Mouse (Mus musculus) small intestine, adult 2 months (tissue): ENCODE data around the gene Cela1. TPM values are rescaled to one million over a fixed set of nuclear protein-coding genes. Genes with fewer than 3 reads are reported as not detected.
A peak's percentile ranks its signal among the peaks of the same experiment; 100 is the strongest.

Source experiments
- H3K27ac ChIP-seq: fragments of 200-500 bp; 2 replicates; pipeline ENCODE4 v1.5.1; 2012; ENCODE audit warnings: low read depth, low read length, control low read depth, inconsistent platforms; ENCODE audit not compliant: insufficient read depth
- H3K27me3 ChIP-seq: fragments of 200-500 bp; 2 replicates; pipeline ENCODE4 v1.6.1; 2012; ENCODE audit warnings: mild to moderate bottlenecking, moderate library complexity, low read length, inconsistent platforms; ENCODE audit not compliant: control insufficient read depth, insufficient read depth
- H3K36me3 ChIP-seq: fragments of 200-500 bp; 2 replicates; pipeline ENCODE4 v1.6.1; 2012; ENCODE audit warnings: mild to moderate bottlenecking, low read length, control low read depth, inconsistent platforms; ENCODE audit not compliant: control insufficient read depth, insufficient read depth
- H3K4me1 ChIP-seq: fragments of 200-500 bp; 2 replicates; pipeline ENCODE4 v1.6.1; 2012; ENCODE audit warnings: low read length, inconsistent platforms, mixed read lengths; ENCODE audit not compliant: control insufficient read depth, insufficient read depth, insufficient read length
- H3K4me3 ChIP-seq: fragments of 200-500 bp; 2 replicates; pipeline ENCODE4 v1.5.1; 2012; ENCODE audit warnings: low read depth, mild to moderate bottlenecking, control low read depth, inconsistent platforms, low read length, moderate library complexity
- CTCF ChIP-seq: fragments of 200-500 bp; IDR thresholded peaks from 2 replicates; pipeline ENCODE4 v1.5.1; 2012; ENCODE audit warnings: low read depth, mild to moderate bottlenecking, control low read depth, inconsistent platforms, low read length, moderate library complexity, mixed read lengths; ENCODE audit not compliant: insufficient replicate concordance, insufficient read length; ENCODE audit errors: extremely low read depth
- POLR2A ChIP-seq: fragments of 200-500 bp; IDR thresholded peaks from 2 replicates; pipeline ENCODE4 v1.6.1; 2012; ENCODE audit warnings: low read depth, mild to moderate bottlenecking, control low read depth, inconsistent platforms, low read length, moderate library complexity
- WGBS: fragments of 180-500 bp; shearing (Covaris S2); methylation state at CpG from one replicate; pipeline ENCODE4 v1.1.7; 2018; 5-methylcytosine and 5-hydroxymethylcytosine counted together
- polyA plus RNA-seq: library from polyadenylated mRNA; depleted of rRNA; stranded (reverse); fragments of >200 nt; gene quantifications from 2 replicates; pipeline ENCODE4 v1.2.3, GENCODE M21; 2012

Cela1 gene
- polyA plus RNA-seq, 1 experiment, result 55.9 TPM

DNA sequence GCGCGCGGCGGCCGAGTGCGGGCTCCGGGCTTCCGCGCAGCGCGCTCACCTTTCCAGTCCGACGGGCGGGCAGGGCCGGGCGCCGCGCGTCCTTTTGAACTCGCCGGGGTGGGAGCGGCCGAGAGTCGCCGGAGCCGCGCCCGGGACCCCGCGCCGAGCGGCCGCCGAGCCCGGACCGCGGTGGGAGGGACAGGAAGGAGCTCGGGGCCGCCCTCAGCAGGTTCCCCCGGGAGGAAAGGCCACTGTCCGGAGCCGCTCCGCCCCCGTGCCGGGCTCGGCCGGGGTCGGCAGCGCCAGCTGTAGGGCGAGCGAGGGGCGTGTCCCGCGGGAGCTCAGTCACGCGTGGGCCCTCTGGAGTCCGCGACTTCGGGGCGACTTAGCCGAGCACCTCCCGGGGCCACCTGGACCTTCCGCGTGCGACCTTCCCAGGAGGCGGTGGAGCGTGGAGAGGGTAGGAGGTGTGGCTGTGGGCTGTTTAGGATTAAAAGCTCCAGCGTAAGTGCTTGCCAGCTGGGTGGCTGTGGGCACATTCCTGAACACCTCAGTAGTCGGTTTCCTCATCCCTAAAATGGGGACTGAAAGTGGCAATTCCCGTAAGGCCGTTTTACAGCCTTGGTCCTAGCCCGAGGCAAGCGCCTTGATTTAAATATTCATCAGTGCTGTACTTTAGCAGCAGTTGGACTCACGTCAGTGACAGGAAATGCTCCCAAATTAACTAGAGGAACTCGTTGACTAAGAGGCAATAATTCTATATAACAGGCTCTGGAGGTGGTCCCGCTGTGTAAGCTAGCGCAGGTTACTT is 50.8 kb downstream of the Cela1 start, which contains the start of gene Smagp:
Gene Smagp, minus strand, starts transcription at position 241 of the 802 bp plus-strand sequence.
- TF ChIP-seq POLR2A, result no peak
- no peak for TF ChIP-seq CTCF
- H3K36me3 ChIP-seq, result no peaks in the 10 kb centered on the region
- H3K4me1 ChIP-seq, result peaks cover 21% of the 10 kb centered on the region
- WGBS, result under 1% methylated on average over 77 of the region's 77 CpGs
- peak within 1 kb of the TSS; percentile 89 for H3K4me3 ChIP-seq
- H3K27me3 ChIP-seq, result no peaks in the 10 kb centered on the region
- peak within 1 kb of the TSS; percentile 97 for H3K27ac ChIP-seq

- peak overlapping the region; percentile 97 for H3K27ac ChIP-seq
- WGBS, result 5% methylated on average over 38 of the region's 38 CpGs
- TF ChIP-seq POLR2A (0 out of 2 replicates have a peak, but pooled peaks have one; percentile 7), CTCF (no peak)
These were observed 51.7 kb downstream of the Cela1 start for GRCm38 (mm10) chr15:100635851-100636645.

GRCm38 (mm10) chr15:100635239-100635638 is 52.5 kb downstream of the Cela1 start:
- H3K4me3 ChIP-seq, result peak overlapping the region; percentile 89
- H3K27me3 ChIP-seq, result no peaks in the 10 kb centered on the region
- H3K36me3 ChIP-seq, result peaks cover 6% of the 10 kb centered on the region; the same call in 1 of the 2 replicates
- H3K4me1 ChIP-seq, result peaks cover 16% of the 10 kb centered on the region
- 4% methylated on average over 9 of the region's 9 CpGs for WGBS
- TF ChIP-seq POLR2A, result no peak
- no peak for TF ChIP-seq CTCF
- H3K27ac ChIP-seq, result peak overlapping the region; percentile 97

More at GRCm38 (mm10) chr15:100635851-100636645, 51.7 kb downstream of the Cela1 start:
- Histone ChIP-seq H3K27me3 (no peaks in the 10 kb centered on the region), H3K4me1 (peaks cover 18% of the 10 kb centered on the region), H3K4me3 (peak overlapping the region; percentile 89), H3K36me3 (peaks cover 4% of the 10 kb centered on the region; the same call in 1 of the 2 replicates)

GRCm38 (mm10) chr15:100633341-100633740 is 54.4 kb downstream of the Cela1 start:
- Histone ChIP-seq H3K27ac (peak overlapping the region; percentile 81), H3K4me1 (peaks cover 14% of the 10 kb centered on the region), H3K27me3 (no peaks in the 10 kb centered on the region), H3K36me3 (peaks cover 6% of the 10 kb centered on the region; the same call in 1 of the 2 replicates), H3K4me3 (peak overlapping the region; percentile 50)
- TF ChIP-seq CTCF, result no peak
- TF ChIP-seq POLR2A, result no peak
- 20% methylated on average over 10 of the region's 10 CpGs for WGBS

DNA sequence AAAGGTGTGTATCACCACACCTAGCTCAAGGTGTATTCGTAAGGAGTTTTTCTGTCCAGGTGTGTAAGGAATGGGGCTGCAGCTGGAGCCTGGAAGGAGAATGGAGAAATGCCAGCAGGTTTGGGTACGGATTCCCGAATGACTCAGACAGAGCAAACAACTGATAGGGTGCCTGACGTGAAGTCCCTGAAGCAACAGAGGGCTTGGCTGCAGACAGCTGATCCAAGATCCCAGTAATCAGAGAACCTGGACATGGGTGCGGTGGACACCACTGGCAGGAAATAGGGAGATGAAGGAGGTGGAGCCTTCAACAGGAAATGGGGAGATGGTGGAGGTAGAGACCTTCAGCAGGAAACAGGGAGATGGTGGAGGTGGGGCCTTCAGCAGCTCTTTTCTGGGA is 55.4 kb downstream of the Cela1 start:
- Histone ChIP-seq H3K27me3 (no peaks in the 10 kb centered on the region), H3K4me1 (peaks cover 23% of the 10 kb centered on the region), H3K27ac (peak overlapping the region; percentile 81), H3K4me3 (0 out of 2 replicates have a peak overlapping the region, but pooled peaks have one; percentile 1), H3K36me3 (peaks cover 6% of the 10 kb centered on the region; the same call in 1 of the 2 replicates)
- WGBS, result 21% methylated on average over 5 of the region's 5 CpGs
- TF ChIP-seq POLR2A (peak; percentile 30; the same call in 1 of the 2 replicates), CTCF (no peak)

- 78% methylated on average over 12 of the region's 12 CpGs for WGBS
- TF ChIP-seq CTCF (no peak), POLR2A (no peak)
These were observed 56.1 kb downstream of the Cela1 start for GRCm38 (mm10) chr15:100631454-100632170.

More at GRCm38 (mm10) chr15:100631454-100632170, 56.1 kb downstream of the Cela1 start:
- Histone ChIP-seq H3K27ac (peak overlapping the region; percentile 81), H3K4me1 (peaks cover 23% of the 10 kb centered on the region), H3K27me3 (no peaks in the 10 kb centered on the region), H3K36me3 (peaks cover 6% of the 10 kb centered on the region; the same call in 1 of the 2 replicates), H3K4me3 (no peak overlapping the region)
